Mouse (Mus musculus) heart, adult 2 months (tissue): ENCODE measurements around the gene Stambp.

Experiments
- CTCF ChIP-seq: fragments of 200-600 bp; IDR thresholded peaks from 2 replicates; pipeline ENCODE4 v1.8.1; 2022; ENCODE audit warnings: antibody characterized with exemption, mild to moderate bottlenecking, moderate library complexity
- EP300 ChIP-seq: fragments of 200-500 bp; IDR thresholded peaks from 2 replicates; pipeline ENCODE4 v1.6.1; 2011; ENCODE audit warnings: low read depth, low read length, control low read depth; ENCODE audit not compliant: insufficient read depth
- POLR2A ChIP-seq: fragments of 200-500 bp; IDR thresholded peaks from 2 replicates; pipeline ENCODE4 v1.6.1; 2011; ENCODE audit warnings: mild to moderate bottlenecking, low read depth, low read length, control low read depth; ENCODE audit not compliant: insufficient read depth

- TF ChIP-seq CTCF, result 0 out of 2 replicates have a peak, but pooled peaks have one; percentile 25
- TF ChIP-seq POLR2A, result no peak
- no peak for TF ChIP-seq EP300
These were observed 3.3 kb downstream of the Stambp start for GRCm38 (mm10) chr6:83568901-83569862.
